Mouse (Mus musculus): Measurements from ENCODE around the gene Snx21.

DNA sequence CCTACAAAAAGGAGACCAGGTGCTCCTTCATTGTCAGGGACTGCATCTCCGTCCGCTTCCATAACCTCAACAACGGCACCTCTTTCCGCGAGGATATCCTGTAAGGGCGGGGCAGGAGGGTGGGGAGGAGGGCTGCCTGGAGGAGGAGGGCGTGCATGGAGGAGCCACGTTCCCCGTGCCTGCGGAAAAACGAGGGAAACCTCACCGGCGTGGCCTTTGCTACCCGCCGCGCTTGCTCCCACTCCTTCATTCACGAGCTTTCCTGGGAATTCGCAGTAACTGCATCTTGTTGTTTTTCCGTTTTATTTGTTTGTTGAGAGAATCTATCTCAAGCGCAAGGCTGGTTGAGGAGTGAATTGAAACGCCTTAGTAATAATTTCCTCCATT is 19.7 kb downstream of the Snx21 start:
- TF ChIP-seq GATA1 (IDR thresholded peaks at IDR 0.05; ENCODE audit: low read depth, low read length) (no peak), CTCF (IDR thresholded peaks at IDR 0.05 in 2 of 3, conservative IDR thresholded peaks at IDR 0.05 in 1 of 3; ENCODE audit: control insufficient read depth in 1 of 3, insufficient read depth in 1 of 3, low read depth in 2 of 3, low read length in 3 of 3, poor library complexity in 1 of 3, severe bottlenecking in 1 of 3) (no peak), ZC3H11A (IDR thresholded peaks at IDR 0.05; ENCODE audit: low read depth, low read length) (no peak), MAZ (IDR thresholded peaks at IDR 0.05; ENCODE audit: low read depth, low read length) (peak; percentile 92), POLR2AphosphoS2 (IDR thresholded peaks at IDR 0.05; ENCODE audit: low read length) (no peak), ETS1 (IDR thresholded peaks at IDR 0.05; ENCODE audit: low read depth, low read length) (no peak), TAL1 (IDR thresholded peaks at IDR 0.05; ENCODE audit: low read length) (no peak), NRF1 (IDR thresholded peaks at IDR 0.05; ENCODE audit: insufficient read depth, low read depth, low read length, poor library complexity, severe bottlenecking) (no peak), RAD21 (IDR thresholded peaks at IDR 0.05; ENCODE audit: low read depth, low read length) (no peak), E2F4 (IDR thresholded peaks at IDR 0.05; ENCODE audit: borderline replicate concordance, low read depth, low read length) (no peak), ZKSCAN1 (IDR thresholded peaks at IDR 0.05; ENCODE audit: low read depth, low read length) (peak; percentile 69), POLR2AphosphoS5 (IDR thresholded peaks at IDR 0.05; ENCODE audit: borderline replicate concordance, low read depth, low read length) (no peak), USF1 (IDR thresholded peaks at IDR 0.05; ENCODE audit: low read depth, low read length) (no peak)
